16 mouse cellular contexts compared by ENCODE assay signal in genomic region chr5:112050906-112051305, GRCm38 (mm10).
DNase-seq lines count a peak whose midpoint lies in the region; ATAC-seq and TF ChIP-seq lines count a peak whose summit lies in the region.
"Had no signal": no experiment of that assay in that cellular context is flagged by ENCODE, and none has a peak within 500 bp of the region (broad histone marks: within the 10 kb centered on the region; RNA-seq: fewer than 3 reads in every experiment).

No protein-coding gene starts in this region.

- peaks cover 2% of the 10 kb centered on the region; the same call in 1 of the 2 replicates for H3K27me3 ChIP-seq in heart, adult 2 months (ENCODE audit: control insufficient read depth, insufficient read depth, low read length)
- no peaks in the 10 kb centered on the region for H3K27me3 ChIP-seq in midbrain, embryonic 14.5 days (ENCODE audit: control insufficient read depth, insufficient read depth, low read length)
- no peaks in the 10 kb centered on the region for H3K27me3 ChIP-seq in midbrain, embryonic 11.5 days (ENCODE audit: control insufficient read depth, insufficient read depth, low read length)
- H3K27me3 ChIP-seq in forebrain, embryonic 15.5 days: no peaks in the 10 kb centered on the region
- H3K27me3 ChIP-seq in midbrain, postnatal 0 days (ENCODE audit: insufficient read depth, low read length): no peaks in the 10 kb centered on the region
- H3K27me3 ChIP-seq in limb, embryonic 10.5 days (ENCODE audit: low read depth, poor library complexity, severe bottlenecking): peaks cover 93% of the 10 kb centered on the region
- H3K27me3 ChIP-seq: embryonic facial prominence, embryonic 12.5 days; liver, embryonic 12.5 days had no signal

- H3K27ac ChIP-seq in heart, adult 2 months: no peak overlapping the region
- H3K27ac ChIP-seq in midbrain, embryonic 14.5 days (replicated peaks; ENCODE audit: low read depth, low read length): peak overlapping the region; percentile 38
- no peak overlapping the region for H3K27ac ChIP-seq in midbrain, embryonic 11.5 days (ENCODE audit: low read depth, low read length)
- peak overlapping the region; percentile 78 for H3K27ac ChIP-seq in forebrain, embryonic 15.5 days (replicated peaks)
- no peak overlapping the region for H3K27ac ChIP-seq in midbrain, postnatal 0 days (ENCODE audit: low read depth, low read length)
- H3K27ac ChIP-seq in limb, embryonic 10.5 days: no peak overlapping the region
- H3K27ac ChIP-seq: embryonic facial prominence, embryonic 12.5 days; layer of hippocampus, adult 2 months; liver, embryonic 12.5 days had no signal

- 33% methylated on average over 5 of the region's 5 CpGs for WGBS in heart, adult 2 months
- WGBS in midbrain, embryonic 14.5 days: 73% methylated on average over 5 of the region's 5 CpGs
- WGBS in midbrain, embryonic 11.5 days: 67% methylated on average over 5 of the region's 5 CpGs
- WGBS in forebrain, embryonic 15.5 days: 18% methylated on average over 4 of the region's 5 CpGs
- WGBS in midbrain, postnatal 0 days: 64% methylated on average over 5 of the region's 5 CpGs
- WGBS in limb, embryonic 10.5 days: 50% methylated on average over 5 of the region's 5 CpGs

- peak; percentile 24 for DNase-seq in heart, postnatal 4 days
- no peak for DNase-seq in heart, adult 2 months
- peak; percentile 58 for DNase-seq in midbrain, embryonic 14.5 days
- DNase-seq in midbrain, embryonic 11.5 days (ENCODE audit: low spot score, missing footprints): no peak
- DNase-seq in midbrain, postnatal 0 days (ENCODE audit: low spot score): peak; percentile 37
- no peak for DNase-seq in limb, embryonic 10.5 days (ENCODE audit: low spot score)
- DNase-seq in ovary, adult 18-20 months (ENCODE audit: low spot score): no peak
- DNase-seq: cerebellum, adult 9-11 months; thymus, postnatal 25 days had no signal

- no peak for TF ChIP-seq CTCF in heart, adult 2 months (IDR thresholded peaks at IDR 0.05)
- no peak for TF ChIP-seq CTCF in midbrain, postnatal 0 days (IDR thresholded peaks at IDR 0.05)

- H3K9me3 ChIP-seq in midbrain, embryonic 14.5 days (ENCODE audit: control insufficient read depth, low read length): no peaks in the 10 kb centered on the region; the same call in 1 of the 2 replicates
- H3K9me3 ChIP-seq in midbrain, embryonic 11.5 days (ENCODE audit: control insufficient read depth, low read length): no peaks in the 10 kb centered on the region
- no peaks in the 10 kb centered on the region for H3K9me3 ChIP-seq in forebrain, embryonic 15.5 days
- no peaks in the 10 kb centered on the region for H3K9me3 ChIP-seq in midbrain, postnatal 0 days (ENCODE audit: low read length)
- no peaks in the 10 kb centered on the region for H3K9me3 ChIP-seq in limb, embryonic 10.5 days (replicated peaks)
- H3K9me3 ChIP-seq: embryonic facial prominence, embryonic 12.5 days; liver, embryonic 12.5 days had no signal

- no peak overlapping the region for H3K4me3 ChIP-seq in heart, adult 2 months
- H3K4me3 ChIP-seq in midbrain, embryonic 14.5 days (replicated peaks; ENCODE audit: low read depth, low read length): no peak overlapping the region
- no peak overlapping the region for H3K4me3 ChIP-seq in midbrain, embryonic 11.5 days (ENCODE audit: low read depth, low read length)
- H3K4me3 ChIP-seq in forebrain, embryonic 15.5 days: no peak overlapping the region
- H3K4me3 ChIP-seq in midbrain, postnatal 0 days (ENCODE audit: low read depth, low read length): no peak overlapping the region
- no peak overlapping the region for H3K4me3 ChIP-seq in limb, embryonic 10.5 days
- H3K4me3 ChIP-seq: embryonic facial prominence, embryonic 12.5 days; heart, embryonic 12.5 days; layer of hippocampus, adult 2 months; liver, embryonic 12.5 days; megakaryocyte, embryonic 14.5 days had no signal

- no peak for TF ChIP-seq EP300 in heart, adult 2 months (IDR thresholded peaks at IDR 0.05; ENCODE audit: insufficient read depth, low read depth, low read length)

- no peaks in the 10 kb centered on the region for H3K79me2 ChIP-seq in heart, adult 2 months (replicated peaks; ENCODE audit: control insufficient read depth, insufficient read depth, low read length)

- no peak overlapping the region for H3K9ac ChIP-seq in heart, adult 2 months (ENCODE audit: low read depth, low read length)
- no peak overlapping the region for H3K9ac ChIP-seq in midbrain, embryonic 14.5 days (replicated peaks; ENCODE audit: low read length)
- H3K9ac ChIP-seq in midbrain, embryonic 11.5 days (ENCODE audit: low read length): no peak overlapping the region
- H3K9ac ChIP-seq in forebrain, embryonic 15.5 days (replicated peaks): no peak overlapping the region
- no peak overlapping the region for H3K9ac ChIP-seq in midbrain, postnatal 0 days (replicated peaks; ENCODE audit: low read length, poor library complexity, severe bottlenecking)
- H3K9ac ChIP-seq: embryonic facial prominence, embryonic 12.5 days; heart, embryonic 12.5 days; liver, embryonic 12.5 days had no signal

- H3K36me3 ChIP-seq in heart, adult 2 months (ENCODE audit: control insufficient read depth, insufficient read depth, low read length): no peaks in the 10 kb centered on the region
- H3K36me3 ChIP-seq in midbrain, embryonic 14.5 days (ENCODE audit: control insufficient read depth, insufficient read depth, low read length): no peaks in the 10 kb centered on the region
- no peaks in the 10 kb centered on the region for H3K36me3 ChIP-seq in midbrain, embryonic 11.5 days (ENCODE audit: control insufficient read depth, insufficient read depth, low read length)
- no peaks in the 10 kb centered on the region for H3K36me3 ChIP-seq in forebrain, embryonic 15.5 days
- H3K36me3 ChIP-seq in midbrain, postnatal 0 days (ENCODE audit: insufficient read depth, low read length): no peaks in the 10 kb centered on the region
- H3K36me3 ChIP-seq in limb, embryonic 10.5 days: no peaks in the 10 kb centered on the region
- H3K36me3 ChIP-seq: embryonic facial prominence, embryonic 12.5 days; heart, embryonic 12.5 days; liver, embryonic 12.5 days had no signal

- no peaks in the 10 kb centered on the region for H3K4me1 ChIP-seq in heart, adult 2 months (ENCODE audit: control insufficient read depth, insufficient read depth, low read length)
- H3K4me1 ChIP-seq in midbrain, embryonic 14.5 days (ENCODE audit: control insufficient read depth, insufficient read depth, low read length): 0 out of 2 replicates have a peak, but pooled peaks cover 2% of the 10 kb centered on the region
- no peaks in the 10 kb centered on the region for H3K4me1 ChIP-seq in midbrain, embryonic 11.5 days (ENCODE audit: control insufficient read depth, insufficient read depth, low read length)
- H3K4me1 ChIP-seq in forebrain, embryonic 15.5 days: peaks cover 46% of the 10 kb centered on the region
- H3K4me1 ChIP-seq in midbrain, postnatal 0 days (ENCODE audit: insufficient read depth, low read length): no peaks in the 10 kb centered on the region
- H3K4me1 ChIP-seq in limb, embryonic 10.5 days: no peaks in the 10 kb centered on the region
- H3K4me1 ChIP-seq: heart, embryonic 12.5 days; liver, embryonic 12.5 days; megakaryocyte, embryonic 14.5 days had no signal

- H3K4me2 ChIP-seq in midbrain, embryonic 14.5 days (ENCODE audit: low read length): no peak overlapping the region
- no peak overlapping the region for H3K4me2 ChIP-seq in midbrain, embryonic 11.5 days
- no peak overlapping the region for H3K4me2 ChIP-seq in forebrain, embryonic 15.5 days (replicated peaks)
- H3K4me2 ChIP-seq in midbrain, postnatal 0 days (ENCODE audit: low read depth, low read length, poor library complexity, severe bottlenecking): no peak overlapping the region
- H3K4me2 ChIP-seq: embryonic facial prominence, embryonic 12.5 days; heart, embryonic 12.5 days; liver, embryonic 12.5 days had no signal

- intact Hi-C loops in heart, adult 2 months (cut with DNase I): no loop called here

- TF ChIP-seq POLR2A in heart, adult 2 months (IDR thresholded peaks at IDR 0.05; ENCODE audit: insufficient read depth, low read depth, low read length): no peak

- no peak for ATAC-seq in midbrain, embryonic 14.5 days (ENCODE audit: low FRiP score, low TSS enrichment)
- no peak for ATAC-seq in midbrain, embryonic 11.5 days (ENCODE audit: low FRiP score)
- peak; percentile 21; the same call in 1 of the 2 replicates for ATAC-seq in forebrain, embryonic 15.5 days (replicated peaks)
- no peak for ATAC-seq in midbrain, postnatal 0 days (ENCODE audit: low FRiP score)
- ATAC-seq: intestine, postnatal 0 days; liver, embryonic 12.5 days had no signal

Comparison
In these comparisons a context has a peak if more than half of its experiments do, and no peak if none do; other contexts are left out.
1. DNase-seq: peak in heart, postnatal 4 days (single experiment), midbrain, embryonic 14.5 days (single experiment) and midbrain, postnatal 0 days (single experiment); none in heart, adult 2 months (0 of 2), midbrain, embryonic 11.5 days (single experiment), limb, embryonic 10.5 days (single experiment) and ovary, adult 18-20 months (single experiment).
2. H3K27ac ChIP-seq: peak in midbrain, embryonic 14.5 days (single experiment) and forebrain, embryonic 15.5 days (single experiment); none in heart, adult 2 months (single experiment), midbrain, embryonic 11.5 days (single experiment), midbrain, postnatal 0 days (single experiment) and limb, embryonic 10.5 days (single experiment).